Mouse (Mus musculus) forebrain, embryonic 16.5 days (tissue): ENCODE measurements around the gene Fam160b1. TPM values are rescaled to one million over a fixed set of nuclear protein-coding genes. Genes with fewer than 3 reads are reported as not detected.

Experiments
- ATAC-seq: fragments of 200-750 bp; cut with Nextera tagmentation; 2 replicates; pipeline ENCODE4 v1.8.0; 2017; ENCODE audit warnings: mild to moderate bottlenecking, moderate library complexity
- H3K27ac ChIP-seq: fragments of 300-500 bp; sonication (generic); 2 replicates; pipeline ENCODE4 v1.5.1; 2014; ENCODE audit warnings: low read length, control low read depth
- H3K27me3 ChIP-seq: fragments of 300-500 bp; sonication (generic); replicated peaks from 2 replicates; pipeline ENCODE4 v1.6.1; 2014; ENCODE audit warnings: low read length; ENCODE audit not compliant: control insufficient read depth, insufficient read depth
- H3K36me3 ChIP-seq: fragments of 300-500 bp; sonication (generic); 2 replicates; pipeline ENCODE4 v1.6.1; 2014; ENCODE audit not compliant: control insufficient read depth, insufficient read depth
- H3K4me1 ChIP-seq: fragments of 300-500 bp; sonication (generic); replicated peaks from 2 replicates; pipeline ENCODE4 v1.6.1; 2014; ENCODE audit warnings: low read length; ENCODE audit not compliant: control insufficient read depth, insufficient read depth
- H3K4me2 ChIP-seq: fragments of 300-500 bp; sonication (generic); 2 replicates; pipeline ENCODE4 v1.6.1; 2014; ENCODE audit warnings: mild to moderate bottlenecking, low read length, control low read depth
- H3K4me3 ChIP-seq: fragments of 300-500 bp; sonication (generic); replicated peaks from 2 replicates; pipeline ENCODE4 v1.5.1; 2014; ENCODE audit warnings: mild to moderate bottlenecking, low read length, control low read depth
- H3K9ac ChIP-seq: fragments of 300-500 bp; sonication (generic); replicated peaks from 2 replicates; pipeline ENCODE4 v1.6.1; 2014; ENCODE audit warnings: low read depth, low read length, control low read depth
- H3K9me3 ChIP-seq: fragments of 300-500 bp; sonication (generic); 2 replicates; pipeline ENCODE4 v1.6.1; 2016; ENCODE audit warnings: low read length; ENCODE audit not compliant: control insufficient read depth
- whole genome bisulfite sequencing: fragments of 180-500 bp; shearing (Covaris S2); extraction: QIAGEN DNeasy Blood & Tissue Kit; methylation state at CpG from one replicate; pipeline ENCODE4 v1.1.7; 2014; 5-methylcytosine and 5-hydroxymethylcytosine counted together
- polyA plus RNA-seq: library from polyadenylated mRNA; unstranded; fragments of >200 nt; fragmentation: Nextera tagmentation; extraction: Ambion mirVana; gene quantifications from 2 replicates; pipeline ENCODE4 v1.2.1, GENCODE M21; 2015

The Fam160b1 gene
- polyA plus RNA-seq, 1 experiment from 2014 or later, result 14.7 TPM

DNA sequence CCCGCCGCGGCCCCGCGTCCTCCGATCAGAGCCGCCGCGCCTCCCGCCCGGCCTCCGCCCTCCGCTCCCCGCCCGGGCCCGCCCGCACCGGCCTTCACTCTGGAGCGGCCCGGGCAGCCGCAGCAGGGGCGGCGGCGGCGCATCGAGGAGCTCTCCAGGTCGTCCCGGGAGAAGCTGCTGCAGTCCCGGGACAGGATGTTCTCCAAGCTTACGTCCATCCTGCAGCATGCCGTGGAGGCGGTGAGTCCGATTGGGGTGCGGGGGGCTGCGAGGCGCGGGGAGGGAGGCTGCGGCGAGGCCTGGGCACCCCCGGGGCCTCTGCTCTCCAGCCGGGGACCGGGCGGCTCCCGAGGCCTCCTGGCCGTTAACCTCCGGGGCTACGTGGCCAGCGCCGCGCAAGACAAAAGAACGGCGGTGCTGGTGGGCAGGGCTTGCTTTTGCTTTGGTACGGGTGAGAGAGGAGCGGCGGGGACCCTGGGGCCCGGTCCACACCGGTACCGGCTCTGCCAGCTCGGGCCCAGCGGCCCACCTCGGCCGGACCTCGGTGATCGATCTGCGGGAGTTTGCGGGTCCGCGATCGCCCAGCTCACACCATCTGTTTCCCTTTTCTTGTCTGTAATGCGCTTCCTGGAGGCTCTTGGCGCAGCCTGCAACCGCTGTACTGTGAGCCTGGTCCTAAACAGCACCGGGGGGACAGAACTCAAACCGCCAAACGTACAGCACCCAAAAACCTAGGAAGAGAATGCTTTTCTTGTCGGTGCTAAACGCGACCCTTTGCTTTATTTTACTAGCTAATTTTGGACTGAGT lies 855 bp downstream of the Fam160b1 start:
- no peaks in the 10 kb centered on the region for H3K9me3 ChIP-seq
- H3K36me3 ChIP-seq, result no peaks in the 10 kb centered on the region
- WGBS, result under 1% methylated on average over 55 of the region's 78 CpGs
- peak overlapping the region; percentile 100 for H3K9ac ChIP-seq
- ATAC-seq, result peak; percentile 73
- H3K4me3 ChIP-seq, result peak overlapping the region; percentile 99
- peak overlapping the region; percentile 72 for H3K4me2 ChIP-seq
- peak overlapping the region; percentile 94 for H3K27ac ChIP-seq
- H3K27me3 ChIP-seq, result no peaks in the 10 kb centered on the region
- peaks cover 52% of the 10 kb centered on the region for H3K4me1 ChIP-seq

DNA sequence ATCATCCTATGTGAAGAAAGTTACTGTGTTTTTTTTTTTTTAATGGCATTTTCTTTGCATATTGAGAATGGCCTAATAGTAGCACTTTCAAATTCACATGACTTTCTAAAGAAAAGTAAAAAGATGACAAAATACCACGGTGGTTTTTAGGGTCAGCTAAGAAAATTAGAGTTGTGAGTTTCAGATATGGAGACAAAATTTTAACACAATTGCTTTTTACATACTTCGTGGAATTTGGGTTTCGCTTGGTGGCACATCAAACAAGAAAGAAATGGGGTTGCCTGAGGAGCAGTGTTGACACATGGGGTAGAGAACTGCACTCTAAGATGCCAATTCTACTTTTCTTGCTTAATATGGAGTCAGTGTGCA lies 1.4 kb downstream of the Fam160b1 start:
- no peaks in the 10 kb centered on the region for H3K36me3 ChIP-seq
- H3K27ac ChIP-seq, result no peak overlapping the region
- peak overlapping the region; percentile 72 for H3K4me2 ChIP-seq
- H3K9me3 ChIP-seq, result no peaks in the 10 kb centered on the region
- ATAC-seq, result no peak
- peak overlapping the region; percentile 100 for H3K9ac ChIP-seq
- H3K27me3 ChIP-seq, result no peaks in the 10 kb centered on the region
- WGBS, result 17% methylated on average over 3 of the region's 3 CpGs
- H3K4me1 ChIP-seq, result peaks cover 55% of the 10 kb centered on the region
- peak overlapping the region; percentile 99 for H3K4me3 ChIP-seq

DNA sequence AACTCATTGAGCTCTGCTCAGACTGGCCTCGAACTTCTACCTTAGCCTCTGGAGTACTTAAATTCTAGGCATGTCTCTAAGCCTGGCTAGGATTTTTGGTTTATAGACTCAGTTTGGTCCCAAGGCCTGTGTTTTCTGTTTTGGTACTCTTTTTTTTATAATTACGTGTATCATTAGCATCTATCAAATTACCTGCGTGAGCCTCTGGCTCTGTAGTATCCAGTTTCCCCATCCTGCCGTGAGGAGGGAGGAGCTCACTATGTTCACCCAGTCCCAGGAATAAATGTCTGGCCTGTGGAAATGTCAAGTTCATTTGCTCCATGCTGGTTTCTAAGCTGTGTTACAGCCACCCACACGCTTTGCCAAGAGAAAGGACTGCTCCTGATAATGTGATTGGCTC lies 2.1 kb downstream of the Fam160b1 start:
- Histone ChIP-seq H3K4me2 (peak overlapping the region; percentile 37), H3K4me3 (peak overlapping the region; percentile 10), H3K27me3 (no peaks in the 10 kb centered on the region), H3K27ac (no peak overlapping the region), H3K9ac (no peak overlapping the region), H3K36me3 (no peaks in the 10 kb centered on the region), H3K4me1 (peaks cover 61% of the 10 kb centered on the region), H3K9me3 (no peaks in the 10 kb centered on the region)
- WGBS, result 37% methylated on average over 5 of the region's 5 CpGs
- no peak for ATAC-seq

DNA sequence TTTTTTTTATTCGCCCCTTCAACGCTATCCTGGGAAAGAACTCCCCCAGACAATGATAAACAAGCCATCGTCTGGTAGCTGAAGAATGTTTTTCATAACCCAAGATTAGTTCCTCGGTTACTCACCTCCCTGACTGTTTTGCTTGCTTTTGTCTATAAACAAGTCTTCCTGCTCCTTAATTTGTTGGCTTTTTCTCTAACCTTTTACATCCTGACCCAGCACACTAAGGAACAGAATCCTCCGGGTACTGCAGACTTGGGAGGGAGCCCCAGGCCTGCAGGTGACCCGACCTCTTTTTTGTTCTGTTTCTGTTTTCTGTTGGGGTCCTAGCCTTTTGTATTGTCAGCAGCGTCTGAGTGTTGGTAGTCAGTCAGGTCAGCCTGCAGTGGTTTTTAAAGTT lies 2.6 kb downstream of the Fam160b1 start:
- Histone ChIP-seq H3K9me3 (no peaks in the 10 kb centered on the region), H3K4me3 (peak overlapping the region; percentile 10), H3K4me1 (peaks cover 65% of the 10 kb centered on the region), H3K9ac (no peak overlapping the region), H3K27ac (no peak overlapping the region), H3K27me3 (no peaks in the 10 kb centered on the region), H3K4me2 (peak overlapping the region; percentile 37), H3K36me3 (no peaks in the 10 kb centered on the region)
- WGBS, result 26% methylated on average over 7 of the region's 7 CpGs
- no peak for ATAC-seq

DNA sequence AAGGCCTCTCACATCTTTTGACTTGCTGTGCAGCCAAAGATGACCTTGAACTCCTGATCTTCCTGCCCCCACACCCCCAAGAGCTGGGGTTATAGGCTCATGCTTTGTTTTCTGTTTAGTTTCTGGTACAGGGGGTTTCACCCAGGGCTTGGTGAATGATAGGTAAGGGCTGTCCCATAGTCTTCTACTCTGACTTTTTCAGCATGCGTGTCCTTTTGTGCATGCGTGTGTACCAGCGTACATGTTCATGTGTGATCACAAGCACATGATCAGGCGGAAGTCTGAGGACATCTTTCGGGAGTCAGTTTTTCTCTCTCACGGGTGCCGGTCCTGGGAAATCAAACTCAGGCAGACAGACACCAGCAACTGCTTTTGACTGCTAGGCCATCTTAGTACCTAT lies 3.1 kb downstream of the Fam160b1 start:
- Histone ChIP-seq H3K27me3 (no peaks in the 10 kb centered on the region), H3K4me3 (peak overlapping the region; percentile 10), H3K27ac (no peak overlapping the region; the same call in 1 of the 2 replicates), H3K9me3 (no peaks in the 10 kb centered on the region), H3K4me2 (peak overlapping the region; percentile 37), H3K9ac (no peak overlapping the region), H3K36me3 (no peaks in the 10 kb centered on the region), H3K4me1 (peaks cover 65% of the 10 kb centered on the region)
- ATAC-seq, result no peak
- 93% methylated on average over 7 of the region's 7 CpGs for WGBS

DNA sequence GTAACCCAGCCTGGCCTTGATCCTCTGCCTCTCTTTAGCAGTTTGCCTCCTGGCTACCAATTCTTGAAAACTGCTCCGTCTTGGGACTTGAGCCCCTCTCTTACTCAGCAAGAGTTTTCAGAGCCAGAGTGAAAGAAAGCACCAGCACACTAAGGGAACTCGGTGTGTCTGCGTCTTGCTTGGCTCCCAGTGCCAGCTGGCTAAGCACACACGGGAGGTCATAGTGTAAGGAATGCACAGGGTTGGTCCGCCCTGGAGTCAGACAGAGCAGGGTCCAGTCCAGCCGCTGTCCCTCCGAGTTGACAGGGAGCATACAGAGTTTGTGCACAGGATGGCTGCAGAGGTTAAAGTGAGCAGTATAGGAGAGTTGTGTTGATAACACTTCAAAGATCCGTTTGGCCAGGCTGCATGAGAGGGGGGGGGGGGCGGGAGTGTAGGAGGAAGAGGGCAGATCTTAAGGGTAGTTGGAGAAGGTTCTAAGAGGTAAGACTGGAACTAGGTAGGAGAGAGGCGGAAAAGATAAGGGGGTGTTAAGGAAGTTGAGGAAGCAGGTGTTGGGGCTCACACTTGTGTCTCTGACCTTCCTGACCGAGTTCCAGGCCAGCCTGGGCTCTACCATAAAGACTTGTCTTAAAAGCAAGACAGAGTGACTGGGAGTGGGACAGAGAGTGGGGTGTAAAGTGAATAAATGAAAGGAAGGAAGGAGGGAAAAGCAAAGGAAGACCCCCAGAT lies 4.6 kb downstream of the Fam160b1 start:
- Histone ChIP-seq H3K4me2 (no peak overlapping the region), H3K36me3 (no peaks in the 10 kb centered on the region; the same call in 1 of the 2 replicates), H3K9ac (no peak overlapping the region), H3K4me1 (peaks cover 55% of the 10 kb centered on the region), H3K9me3 (no peaks in the 10 kb centered on the region), H3K4me3 (no peak overlapping the region), H3K27ac (0 out of 2 replicates have a peak overlapping the region, but pooled peaks have one; percentile 24), H3K27me3 (no peaks in the 10 kb centered on the region)
- 49% methylated on average over 10 of the region's 11 CpGs for WGBS
- no peak for ATAC-seq

DNA sequence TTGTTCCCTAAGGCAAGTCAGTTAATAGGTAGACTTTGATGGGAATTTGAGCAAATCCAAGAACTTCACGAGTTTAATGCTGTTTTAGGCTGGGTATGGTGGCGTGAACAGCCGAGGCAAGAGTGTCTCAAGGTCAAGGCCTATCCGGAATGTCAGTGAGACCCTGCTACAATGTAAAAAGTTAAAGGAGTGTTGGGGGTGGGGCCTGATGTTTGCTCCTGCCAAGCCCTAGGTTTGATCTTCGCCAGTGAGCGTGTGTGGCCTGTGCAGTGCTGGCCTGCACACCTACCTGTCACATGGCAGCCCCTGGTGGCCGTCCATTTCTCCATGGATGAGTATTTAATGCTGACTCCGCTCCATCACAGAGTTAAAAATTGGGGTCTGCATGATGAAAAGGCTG lies 5.5 kb downstream of the Fam160b1 start:
- no peak for ATAC-seq
- Histone ChIP-seq H3K9me3 (no peaks in the 10 kb centered on the region), H3K4me2 (no peak overlapping the region), H3K4me1 (peaks cover 51% of the 10 kb centered on the region), H3K4me3 (no peak overlapping the region), H3K27ac (no peak overlapping the region), H3K36me3 (peaks cover 2% of the 10 kb centered on the region), H3K9ac (no peak overlapping the region), H3K27me3 (no peaks in the 10 kb centered on the region)
- WGBS, result 38% methylated on average over 8 of the region's 8 CpGs

DNA sequence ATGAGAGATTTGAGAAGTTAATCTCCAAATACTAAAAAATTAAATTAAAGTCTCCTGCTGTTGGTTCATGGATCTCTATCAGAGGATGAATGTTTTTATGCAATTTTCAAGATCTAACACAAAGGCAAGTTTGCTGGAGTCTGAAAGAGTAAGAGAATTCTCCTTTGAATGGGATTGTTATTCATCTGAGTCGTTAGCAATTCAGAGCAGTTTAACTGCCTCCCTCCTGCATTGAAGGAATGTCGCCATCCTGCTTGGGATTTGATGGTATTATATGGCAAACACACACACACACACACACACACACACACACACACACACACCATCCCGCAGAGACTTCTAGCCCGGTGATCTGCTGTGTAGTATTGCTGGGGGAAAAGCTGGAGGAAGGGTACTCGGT lies 6.1 kb downstream of the Fam160b1 start:
- H3K36me3 ChIP-seq, result peaks cover 3% of the 10 kb centered on the region
- H3K27me3 ChIP-seq, result no peaks in the 10 kb centered on the region
- peaks cover 51% of the 10 kb centered on the region for H3K4me1 ChIP-seq
- H3K9me3 ChIP-seq, result no peaks in the 10 kb centered on the region
- no peak overlapping the region for H3K27ac ChIP-seq
- no peak overlapping the region for H3K4me2 ChIP-seq
- no peak overlapping the region for H3K9ac ChIP-seq
- H3K4me3 ChIP-seq, result no peak overlapping the region
- WGBS, result 11% methylated on average over 5 of the region's 5 CpGs
- no peak for ATAC-seq

DNA sequence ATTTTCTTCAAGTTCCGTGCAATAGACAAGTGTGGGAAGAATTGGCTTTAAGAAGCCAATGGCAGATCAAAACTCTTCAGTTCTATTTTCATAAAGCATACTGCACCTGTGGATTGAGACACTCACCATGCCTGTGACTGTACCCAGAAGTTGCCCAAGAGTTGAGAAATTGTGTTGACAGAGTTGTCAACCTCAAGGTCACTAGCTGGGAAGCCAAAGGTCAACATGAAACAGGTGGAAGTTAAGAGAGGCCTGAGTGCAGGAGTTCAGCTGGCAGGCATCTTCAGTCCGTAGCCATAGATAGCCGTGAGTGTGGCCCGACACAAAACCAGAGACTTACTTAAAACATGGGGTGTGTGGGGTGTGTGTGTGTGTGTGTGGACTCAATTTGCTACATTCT lies 6.7 kb downstream of the Fam160b1 start:
- no peaks in the 10 kb centered on the region for H3K27me3 ChIP-seq
- no peak overlapping the region for H3K9ac ChIP-seq
- H3K4me1 ChIP-seq, result peaks cover 49% of the 10 kb centered on the region
- no peak for ATAC-seq
- no peaks in the 10 kb centered on the region for H3K9me3 ChIP-seq
- WGBS, result 87% methylated on average over 4 of the region's 4 CpGs
- peaks cover 5% of the 10 kb centered on the region for H3K36me3 ChIP-seq
- H3K4me3 ChIP-seq, result no peak overlapping the region
- H3K4me2 ChIP-seq, result no peak overlapping the region
- no peak overlapping the region for H3K27ac ChIP-seq
